Mouse (Mus musculus) layer of hippocampus, postnatal 14 days (tissue): ENCODE results near the gene Olfr768. TPM values are rescaled to one million over a fixed set of nuclear protein-coding genes. Genes with fewer than 3 reads are reported as not detected.
"Not testable (repeated sequence)": the region's sequence is repeated elsewhere in the genome, so short reads cannot be mapped to it uniquely, and the experiment has no call there.

ENCODE experiments used
- DNase-seq, 2 experiments: peaks; one replicate each; pipeline ENCODE4 v3.0.0; 2021 to 2022; ENCODE audit warnings: low spot score in 2 of 2, mixed read lengths in 1 of 2
- long read RNA-seq, 2 experiments: library from polyadenylated mRNA; stranded (forward); transcript quantifications; one replicate each; pipeline ENCODE4 v2.0.0; 2021
- total RNA-seq, 2 experiments: library from RNA; stranded (reverse); gene quantifications; 2 replicates each; pipeline ENCODE4 v1.2.3; 2021

Gene Olfr768
- total RNA-seq: not detected
- long read RNA-seq, experiment 1: 0 reads
- long read RNA-seq, experiment 2: 0 reads

GRCm38 (mm10) chr10:129099275-129099674 lies at the start of gene Olfr768:
Gene Olfr768 (minus strand): TSS chr10:129099375.
- no peak for DNase-seq

- DNase-seq: no peak
Observed at GRCm38 (mm10) chr10:129138898-129139297, 39.7 kb upstream of the Olfr768 start, which contains the start of gene Olfr770. Gene Olfr770 (minus strand): TSS chr10:129138998.

DNA sequence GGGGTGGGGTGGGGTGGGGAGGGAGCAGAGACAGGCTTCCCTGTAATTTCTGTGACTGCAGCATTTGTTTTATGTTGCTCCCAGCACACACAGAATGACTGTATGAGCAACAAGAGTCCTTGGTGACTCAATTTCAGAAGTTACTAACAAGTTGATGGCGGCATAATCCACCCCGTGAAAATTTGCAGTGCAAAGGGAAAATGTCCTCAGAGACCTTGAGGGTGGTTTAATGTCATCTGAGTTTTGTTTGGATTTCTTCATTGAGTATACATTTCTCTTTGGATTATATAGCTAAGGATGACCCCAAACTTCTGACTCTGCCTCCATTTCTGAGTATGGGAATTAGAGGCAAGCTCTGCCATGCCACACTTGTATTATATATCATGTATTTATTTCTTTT lies 18.6 kb upstream of the Olfr768 start, which contains the start of gene Olfr769:
TSS of gene Olfr769 (minus strand) at position 101 of the 400 bp plus-strand sequence.
- DNase-seq: no peak

- no peak for DNase-seq
Observed at GRCm38 (mm10) chr10:129115146-129115545, 16.0 kb upstream of the Olfr768 start.

DNA sequence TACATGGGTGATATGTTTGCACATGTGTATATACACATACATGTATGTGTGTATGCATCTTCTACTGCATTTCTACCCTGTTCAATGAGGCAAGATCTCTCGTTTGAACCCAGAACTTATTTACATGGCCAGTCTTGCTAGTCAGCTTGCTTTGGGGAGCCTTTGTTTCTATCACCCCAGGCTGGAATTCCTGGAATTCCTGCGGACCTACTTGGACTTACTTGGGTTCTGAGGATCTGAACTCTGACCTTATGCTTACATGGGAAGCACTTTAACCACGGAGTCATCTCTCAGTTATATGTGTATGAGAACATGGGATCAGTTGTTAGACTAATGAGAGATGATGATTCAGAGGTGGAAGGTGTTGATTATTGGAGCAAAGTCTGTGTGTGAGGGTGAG lies 2.1 kb upstream of the Olfr768 start:
- DNase-seq: no peak

DNA sequence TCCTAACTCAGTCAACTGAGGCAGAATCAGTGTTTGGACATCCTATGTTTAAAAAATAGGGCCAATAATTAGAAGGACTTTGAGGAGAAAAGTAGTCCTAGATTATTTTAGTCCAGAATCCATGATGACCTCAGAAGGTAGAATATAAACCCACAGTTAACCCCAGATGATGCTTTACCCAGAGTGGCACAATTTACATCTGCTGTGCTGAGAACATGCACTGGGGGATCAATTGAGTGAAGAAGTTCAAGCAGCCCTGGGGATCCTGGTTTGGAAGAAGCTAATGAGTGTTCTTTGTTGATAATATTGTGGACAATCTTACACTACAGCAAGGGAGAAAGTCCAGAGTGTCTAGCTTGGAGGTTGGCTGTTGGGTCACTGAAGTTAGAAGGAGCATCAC lies 16.4 kb downstream of the Olfr768 start, which contains the start of gene Olfr767:
TSS of gene Olfr767 (minus strand) at position 101 of the 400 bp plus-strand sequence.
- DNase-seq: not testable (repeated sequence)

- no peak for DNase-seq
Observed at GRCm38 (mm10) chr10:129068877-129069276, 30.3 kb downstream of the Olfr768 start, which contains the start of gene Olfr766-ps1. Gene Olfr766-ps1 (minus strand): TSS chr10:129068977.

DNA sequence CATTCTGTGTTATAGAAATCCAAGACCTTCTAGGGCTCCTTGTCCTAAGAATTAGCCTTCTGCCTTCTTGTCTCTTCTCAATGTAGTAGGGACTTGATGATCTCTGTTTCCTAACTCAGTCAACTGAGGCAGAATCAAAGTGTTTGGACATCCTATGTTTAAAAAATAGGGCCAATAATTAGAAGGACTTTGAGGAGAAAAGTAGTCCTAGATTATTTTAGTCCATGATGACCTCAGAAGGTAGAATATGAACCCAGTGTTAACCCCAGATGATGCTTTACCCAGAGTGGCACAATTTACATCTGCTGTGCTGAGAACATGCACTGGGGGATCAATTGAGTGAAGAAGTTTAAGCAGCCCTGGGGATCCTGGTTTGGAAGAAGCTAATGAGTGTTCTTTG lies 49.3 kb downstream of the Olfr768 start, which contains the start of gene Olfr765:
TSS of gene Olfr765 (minus strand) at position 101 of the 400 bp plus-strand sequence.
- DNase-seq: not testable (repeated sequence)

Other genes with a start within 250 kb of the Olfr768 start
- gene Gdf11, start 207.7 kb downstream of the Olfr768 start, total RNA-seq: 10 to 100 TPM; 23.3 to 26.4 TPM
- gene Cd63, start 198.4 kb downstream of the Olfr768 start, total RNA-seq: 10 to 100 TPM; 76.7 to 86.1 TPM
- gene Rdh5, start 176.5 kb downstream of the Olfr768 start, total RNA-seq: 1 to 10 TPM; 8.1 to 8.8 TPM
- 10 to 100 TPM; 96.9 to 98.1 TPM for gene Bloc1s1, start 175.3 kb downstream of the Olfr768 start, total RNA-seq
- 10 to 100 TPM; 28.1 to 28.5 TPM for gene Itga7, start 165.6 kb downstream of the Olfr768 start, total RNA-seq
- not detected for gene Mettl7b, start 138.4 kb downstream of the Olfr768 start, total RNA-seq
- not detected for gene Olfr9, start 109.9 kb downstream of the Olfr768 start, total RNA-seq
- not detected for gene Olfr763, start 88.6 kb downstream of the Olfr768 start, total RNA-seq
- gene Olfr764-ps1, start 59.5 kb downstream of the Olfr768 start, total RNA-seq: not detected
- not detected for gene Olfr765, start 49.4 kb downstream of the Olfr768 start, total RNA-seq
- not detected for gene Olfr766-ps1, start 30.4 kb downstream of the Olfr768 start, total RNA-seq
- not detected for gene Olfr767, start 16.5 kb downstream of the Olfr768 start, total RNA-seq
- not detected for gene Olfr769, start 18.5 kb upstream of the Olfr768 start, total RNA-seq
- gene Olfr770, start 39.6 kb upstream of the Olfr768 start, total RNA-seq: not detected
- gene Olfr771, start 65.4 kb upstream of the Olfr768 start, total RNA-seq: not detected
- gene Olfr772, start 78.5 kb upstream of the Olfr768 start, total RNA-seq: not detected
- gene Olfr773, start 88.0 kb upstream of the Olfr768 start, total RNA-seq: not detected
- gene Olfr774, start 136.8 kb upstream of the Olfr768 start, total RNA-seq: not detected
- gene Olfr775, start 149.0 kb upstream of the Olfr768 start, total RNA-seq: not detected
- not detected for gene Olfr776, start 159.8 kb upstream of the Olfr768 start, total RNA-seq
- gene Olfr777, start 172.1 kb upstream of the Olfr768 start, total RNA-seq: not detected
- not detected for gene Olfr780, start 218.7 kb upstream of the Olfr768 start, total RNA-seq
- not detected for gene Olfr781, start 229.5 kb upstream of the Olfr768 start, total RNA-seq
- not detected for gene Olfr782, start 249.5 kb upstream of the Olfr768 start, total RNA-seq